Mouse (Mus musculus) NIH3T3 (cell line): ENCODE data around the gene Dysf.
A peak's percentile ranks its signal among the peaks of the same experiment; 100 is the strongest.

ENCODE experiments used
- DNase-seq: peaks from one replicate; pipeline ENCODE4 v3.0.0-alpha.2; 2012; ENCODE audit warnings: low read depth

Gene Dysf

GRCm38 (mm10) chr6:84167612-84168011, 159.2 kb downstream of the Dysf start:
- DNase-seq: no peak

GRCm38 (mm10) chr6:84168571-84168970, 160.2 kb downstream of the Dysf start:
- no peak for DNase-seq

GRCm38 (mm10) chr6:84173626-84174025, 165.2 kb downstream of the Dysf start:
- DNase-seq: no peak

- no peak for DNase-seq
Measured at GRCm38 (mm10) chr6:84178776-84179405, 170.5 kb downstream of the Dysf start.

GRCm38 (mm10) chr6:84181452-84181851, 173.1 kb downstream of the Dysf start:
- DNase-seq: peak; percentile 72

GRCm38 (mm10) chr6:84191656-84192250, 183.4 kb downstream of the Dysf start:
- DNase-seq: no peak

GRCm38 (mm10) chr6:84196511-84196910, 188.1 kb downstream of the Dysf start:
- DNase-seq: no peak

- no peak for DNase-seq
Measured at GRCm38 (mm10) chr6:84197811-84198213, 189.4 kb downstream of the Dysf start.

GRCm38 (mm10) chr6:84201721-84202490, 193.5 kb downstream of the Dysf start:
- no peak for DNase-seq

GRCm38 (mm10) chr6:84205611-84206010, 197.2 kb downstream of the Dysf start:
- DNase-seq: no peak

- DNase-seq: no peak
Measured at GRCm38 (mm10) chr6:84208589-84208988, 200.2 kb downstream of the Dysf start.

- no peak for DNase-seq
Measured at GRCm38 (mm10) chr6:84209736-84210434, 201.5 kb downstream of the Dysf start.

GRCm38 (mm10) chr6:84211473-84211872, 203.1 kb downstream of the Dysf start:
- no peak for DNase-seq

GRCm38 (mm10) chr6:84213101-84213500, 204.7 kb downstream of the Dysf start:
- DNase-seq: peak; percentile 40

- no peak for DNase-seq
Measured at GRCm38 (mm10) chr6:84217216-84217933, 209.0 kb downstream of the Dysf start.

GRCm38 (mm10) chr6:84219119-84219518, 210.7 kb downstream of the Dysf start:
- DNase-seq: no peak

GRCm38 (mm10) chr6:84224861-84225260, 216.5 kb downstream of the Dysf start:
- peak; percentile 79 for DNase-seq

- DNase-seq: peak; percentile 82
Measured at GRCm38 (mm10) chr6:84225587-84225986, 217.2 kb downstream of the Dysf start.

- no peak for DNase-seq
Measured at GRCm38 (mm10) chr6:84228196-84228595, 219.8 kb downstream of the Dysf start.

GRCm38 (mm10) chr6:84228786-84229185, 220.4 kb downstream of the Dysf start:
- DNase-seq: peak; percentile 66

GRCm38 (mm10) chr6:84229739-84230138, 221.3 kb downstream of the Dysf start:
- DNase-seq: no peak

- DNase-seq: no peak
Measured at GRCm38 (mm10) chr6:84231108-84231507, 222.7 kb downstream of the Dysf start.
